Mouse (Mus musculus): ENCODE measurements around the gene Gkap1. TPM values are rescaled to one million over a fixed set of nuclear protein-coding genes. Genes with fewer than 3 reads are reported as not detected.
A peak's percentile ranks its signal among the peaks of the same experiment; 100 is the strongest.

The Gkap1 gene
- total and polyA plus RNA-seq, 2 experiments from 2014 or later, result 26.3 to 27.4 TPM

DNA sequence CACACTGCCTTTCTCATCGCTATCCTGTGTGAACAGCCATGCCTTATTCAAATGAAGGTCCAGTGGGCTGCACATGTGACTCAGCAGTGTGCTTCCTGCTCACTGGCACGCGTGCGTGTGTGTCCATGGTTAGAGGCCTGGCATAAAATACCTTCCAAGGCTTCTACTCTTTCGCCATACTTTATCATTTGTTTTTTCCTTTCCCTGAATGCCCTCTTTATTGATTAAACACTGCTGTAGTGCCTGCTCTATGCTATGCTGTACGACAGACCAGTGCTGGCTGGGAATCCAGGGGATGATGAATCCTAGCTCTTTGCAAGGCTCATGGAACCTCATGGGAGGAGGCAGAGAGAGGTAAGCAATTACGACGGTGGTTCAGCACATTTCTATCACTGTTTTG is 43.4 kb downstream of the Gkap1 start:
- WGBS, result 92% methylated on average over 8 of the region's 8 CpGs
- TF ChIP-seq CTCF (IDR thresholded peaks at IDR 0.05; ENCODE audit: low read depth), result no peak
- H3K9ac ChIP-seq, result no peak overlapping the region

GRCm38 (mm10) chr13:58228624-58229023 is 46.9 kb downstream of the Gkap1 start:
- TF ChIP-seq CTCF (IDR thresholded peaks at IDR 0.05; ENCODE audit: low read depth), result no peak
- DNase-seq (no peak), ATAC-seq (no peak)
- Histone ChIP-seq H3K9me3 (ENCODE audit: low read length) (no peaks in the 10 kb centered on the region), H3K36me3 (ENCODE audit: insufficient read depth) (no peaks in the 10 kb centered on the region), H3K4me1 (ENCODE audit: insufficient read depth) (no peaks in the 10 kb centered on the region), H3K4me2 (ENCODE audit: low read depth) (no peak overlapping the region), H3K9ac (no peak overlapping the region), H3K27me3 (ENCODE audit: insufficient read depth, low read length) (no peaks in the 10 kb centered on the region), H3K27ac (ENCODE audit: low read depth, low read length) (no peak overlapping the region), H3K4me3 (ENCODE audit: low read depth, low read length) (no peak overlapping the region)
- WGBS, result 87% methylated on average over 2 of the region's 2 CpGs

More for the DNA sequence above, 43.4 kb downstream of the Gkap1 start:
- no peaks in the 10 kb centered on the region for H3K27me3 ChIP-seq (ENCODE audit: insufficient read depth, low read length)
- ATAC-seq (no peak), DNase-seq (no peak)
- peaks cover 7% of the 10 kb centered on the region; the same call in 1 of the 2 replicates for H3K36me3 ChIP-seq (ENCODE audit: insufficient read depth)
- H3K4me2 ChIP-seq (ENCODE audit: low read depth), result no peak overlapping the region
- no peak overlapping the region for H3K27ac ChIP-seq (ENCODE audit: low read depth, low read length)
- H3K4me3 ChIP-seq (ENCODE audit: low read depth, low read length), result no peak overlapping the region
- H3K4me1 ChIP-seq (ENCODE audit: insufficient read depth), result no peaks in the 10 kb centered on the region
- H3K9me3 ChIP-seq (ENCODE audit: low read length), result no peaks in the 10 kb centered on the region

DNA sequence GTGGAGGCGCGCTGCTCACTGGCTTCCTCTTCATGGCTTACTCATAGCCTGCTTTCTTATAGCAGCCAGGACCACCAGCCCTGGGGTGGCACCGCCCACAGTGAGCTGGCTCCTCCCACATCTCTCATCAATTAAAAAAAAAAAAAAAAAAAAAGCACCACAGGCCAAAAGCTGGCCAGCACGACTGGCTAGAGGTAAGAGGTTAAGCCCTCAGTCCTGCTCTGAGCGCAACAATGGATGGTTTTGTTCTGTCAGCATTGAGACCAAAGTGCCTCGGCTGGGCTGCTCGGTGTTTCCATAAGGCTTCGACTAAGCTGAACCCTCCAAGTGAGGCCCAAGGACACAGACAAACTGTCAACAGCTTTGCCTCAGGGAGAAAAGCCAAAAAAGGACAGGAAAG is 49.8 kb downstream of the Gkap1 start:
- H3K27me3 ChIP-seq (ENCODE audit: insufficient read depth, low read length), result no peaks in the 10 kb centered on the region
- H3K4me1 ChIP-seq (ENCODE audit: insufficient read depth), result no peaks in the 10 kb centered on the region
- H3K9me3 ChIP-seq (ENCODE audit: low read length), result no peaks in the 10 kb centered on the region
- no peak overlapping the region for H3K4me3 ChIP-seq (ENCODE audit: low read depth, low read length)
- H3K4me2 ChIP-seq (ENCODE audit: low read depth), result no peak overlapping the region
- no peak overlapping the region for H3K9ac ChIP-seq
- no peaks in the 10 kb centered on the region for H3K36me3 ChIP-seq (ENCODE audit: insufficient read depth)
- ATAC-seq (no peak), DNase-seq (no peak)
- H3K27ac ChIP-seq (ENCODE audit: low read depth, low read length), result no peak overlapping the region
- WGBS, result 55% methylated on average over 8 of the region's 8 CpGs
- TF ChIP-seq CTCF (IDR thresholded peaks at IDR 0.05; ENCODE audit: low read depth), result no peak

GRCm38 (mm10) chr13:58220206-58220605 is 55.3 kb downstream of the Gkap1 start:
- Histone ChIP-seq H3K36me3 (ENCODE audit: insufficient read depth) (no peaks in the 10 kb centered on the region), H3K4me1 (ENCODE audit: insufficient read depth) (peaks cover 4% of the 10 kb centered on the region), H3K4me3 (ENCODE audit: low read depth, low read length) (no peak overlapping the region), H3K27ac (ENCODE audit: low read depth, low read length) (no peak overlapping the region), H3K9ac (no peak overlapping the region), H3K9me3 (ENCODE audit: low read length) (no peaks in the 10 kb centered on the region), H3K27me3 (ENCODE audit: insufficient read depth, low read length) (no peaks in the 10 kb centered on the region), H3K4me2 (ENCODE audit: low read depth) (no peak overlapping the region)
- DNase-seq, result no peak
- WGBS, result 83% methylated on average over 3 of the region's 3 CpGs
- no peak for TF ChIP-seq CTCF (IDR thresholded peaks at IDR 0.05; ENCODE audit: low read depth)
- ATAC-seq, result no peak

DNA sequence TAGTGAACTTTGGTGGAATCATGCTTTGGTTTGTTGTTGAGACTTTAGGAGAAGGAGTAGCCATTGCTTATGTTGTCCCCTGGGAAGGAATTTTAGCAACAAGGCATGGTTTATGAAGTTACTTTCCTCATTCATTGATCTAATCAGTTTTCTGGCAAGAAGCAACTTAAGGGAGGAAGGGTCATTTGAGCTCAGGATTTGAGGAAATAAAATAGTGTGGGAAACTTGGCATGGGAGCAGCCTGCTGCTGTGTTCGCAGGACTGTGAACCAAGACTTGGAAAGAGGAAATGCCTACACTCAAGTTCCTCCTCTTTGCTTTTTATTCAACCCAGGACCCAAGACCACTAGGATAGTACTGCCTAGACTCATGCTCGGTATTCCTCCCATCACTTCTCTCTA is 58.0 kb downstream of the Gkap1 start:
- 96% methylated on average over 2 of the region's 2 CpGs for WGBS
- ATAC-seq, result no peak
- TF ChIP-seq CTCF (IDR thresholded peaks at IDR 0.05; ENCODE audit: low read depth), result no peak

GRCm38 (mm10) chr13:58216395-58216794 is 59.1 kb downstream of the Gkap1 start:
- H3K4me3 ChIP-seq (ENCODE audit: low read depth, low read length), result peak overlapping the region; percentile 99
- ATAC-seq (no peak), DNase-seq (no peak)
- no peaks in the 10 kb centered on the region for H3K36me3 ChIP-seq (ENCODE audit: insufficient read depth)
- H3K9me3 ChIP-seq (ENCODE audit: low read length), result no peaks in the 10 kb centered on the region
- peak overlapping the region; percentile 85; the same call in 1 of the 2 replicates for H3K27ac ChIP-seq (ENCODE audit: low read depth, low read length)
- H3K4me2 ChIP-seq (ENCODE audit: low read depth), result peak overlapping the region; percentile 79
- no peak for TF ChIP-seq CTCF (IDR thresholded peaks at IDR 0.05; ENCODE audit: low read depth)
- H3K27me3 ChIP-seq (ENCODE audit: insufficient read depth, low read length), result no peaks in the 10 kb centered on the region
- H3K4me1 ChIP-seq (ENCODE audit: insufficient read depth), result peaks cover 17% of the 10 kb centered on the region
- peak overlapping the region; percentile 83; the same call in 1 of the 2 replicates for H3K9ac ChIP-seq
- 89% methylated on average over 9 of the region's 9 CpGs for WGBS

More for the DNA sequence above, 58.0 kb downstream of the Gkap1 start:
- DNase-seq, result no peak
- Histone ChIP-seq H3K36me3 (ENCODE audit: insufficient read depth) (no peaks in the 10 kb centered on the region), H3K27ac (ENCODE audit: low read depth, low read length) (no peak overlapping the region), H3K4me1 (ENCODE audit: insufficient read depth) (peaks cover 17% of the 10 kb centered on the region), H3K9ac (no peak overlapping the region), H3K4me2 (ENCODE audit: low read depth) (no peak overlapping the region), H3K9me3 (ENCODE audit: low read length) (no peaks in the 10 kb centered on the region), H3K4me3 (ENCODE audit: low read depth, low read length) (no peak overlapping the region), H3K27me3 (ENCODE audit: insufficient read depth, low read length) (no peaks in the 10 kb centered on the region)

DNA sequence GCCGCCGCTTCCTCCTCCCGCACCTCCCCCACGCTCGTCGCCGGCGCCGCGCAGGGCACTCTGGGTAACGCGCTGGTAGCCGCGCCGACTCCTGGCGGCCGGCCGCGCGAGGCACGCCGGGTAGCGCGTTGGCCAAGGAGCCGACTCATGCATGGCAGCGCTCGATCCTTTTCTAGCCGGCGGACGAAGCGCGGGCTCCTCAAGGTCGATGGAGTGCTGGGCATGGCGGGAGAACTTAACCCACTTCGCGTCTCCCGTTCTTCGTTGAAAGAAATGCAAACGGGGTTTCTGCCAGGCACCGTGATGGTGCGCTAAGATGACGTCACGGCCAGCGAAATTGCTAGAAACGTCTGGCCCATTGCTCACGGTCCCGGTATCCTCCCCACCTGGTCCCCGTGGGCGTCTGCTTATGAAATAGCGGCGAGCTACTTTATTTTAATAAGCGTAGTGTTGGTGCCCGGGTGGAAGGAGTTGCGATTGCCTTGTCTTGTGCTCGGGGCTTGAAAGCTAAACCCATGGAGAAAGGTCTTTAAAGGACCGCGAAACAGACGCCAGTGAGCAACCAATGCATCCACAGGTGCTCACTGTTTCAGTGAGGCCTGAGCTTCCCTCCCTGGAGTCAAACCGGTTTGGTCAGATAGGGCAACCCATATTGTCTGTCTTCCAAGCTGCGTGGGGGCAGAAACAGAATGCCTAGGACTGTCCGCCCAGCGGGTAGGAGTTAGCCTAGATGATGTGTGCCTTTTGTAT is 59.7 kb downstream of the Gkap1 start, which contains the start of gene Ubqln1:
Ubqln1 (minus strand) TSS at position 62 of the 750 bp plus-strand sequence.
- WGBS, result 6% methylated on average over 62 of the region's 62 CpGs
- Histone ChIP-seq H3K36me3 (ENCODE audit: insufficient read depth) (no peaks in the 10 kb centered on the region), H3K27me3 (ENCODE audit: insufficient read depth, low read length) (no peaks in the 10 kb centered on the region), H3K27ac (ENCODE audit: low read depth, low read length) (peak within 1 kb of the TSS; percentile 85), H3K4me1 (ENCODE audit: insufficient read depth) (peaks cover 17% of the 10 kb centered on the region), H3K4me2 (ENCODE audit: low read depth) (peak within 1 kb of the TSS; percentile 79), H3K9me3 (ENCODE audit: low read length) (no peaks in the 10 kb centered on the region), H3K4me3 (ENCODE audit: low read depth, low read length) (peak within 1 kb of the TSS; percentile 99), H3K9ac (peak within 1 kb of the TSS; percentile 83)
- peak; percentile 97 for ATAC-seq
- peak; percentile 95 for DNase-seq
- TF ChIP-seq CTCF (IDR thresholded peaks at IDR 0.05; ENCODE audit: low read depth), result peak; percentile 70
